Mouse (Mus musculus) ES-CJ7 (cell line): ENCODE data around the gene Atp13a2.

Source experiments
- DNase-seq: peaks from one replicate; pipeline ENCODE4 v3.0.0; 2011; ENCODE audit warnings: low read depth, low spot score

Gene Atp13a2

DNA sequence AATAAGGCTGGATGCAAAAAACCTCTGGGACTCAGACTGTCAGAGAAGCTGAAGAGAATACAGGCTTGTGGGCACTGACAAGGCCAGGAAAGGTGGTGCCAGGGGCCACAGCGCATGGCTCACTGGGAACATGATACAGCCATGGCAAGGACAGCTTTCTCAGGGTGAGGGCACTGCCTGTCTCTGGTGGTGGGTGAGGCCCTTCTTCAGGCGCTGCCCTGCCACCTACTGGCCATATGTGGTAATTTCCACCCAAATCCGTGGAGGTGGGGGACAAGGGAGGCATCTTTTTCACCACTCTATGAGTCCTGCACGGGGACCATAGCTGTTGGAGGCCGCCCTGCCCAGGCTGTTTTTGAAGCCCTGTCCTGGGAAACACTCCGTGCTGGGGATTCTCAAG, 45.1 kb downstream of the Atp13a2 start:
- DNase-seq: peak; percentile 58

DNA sequence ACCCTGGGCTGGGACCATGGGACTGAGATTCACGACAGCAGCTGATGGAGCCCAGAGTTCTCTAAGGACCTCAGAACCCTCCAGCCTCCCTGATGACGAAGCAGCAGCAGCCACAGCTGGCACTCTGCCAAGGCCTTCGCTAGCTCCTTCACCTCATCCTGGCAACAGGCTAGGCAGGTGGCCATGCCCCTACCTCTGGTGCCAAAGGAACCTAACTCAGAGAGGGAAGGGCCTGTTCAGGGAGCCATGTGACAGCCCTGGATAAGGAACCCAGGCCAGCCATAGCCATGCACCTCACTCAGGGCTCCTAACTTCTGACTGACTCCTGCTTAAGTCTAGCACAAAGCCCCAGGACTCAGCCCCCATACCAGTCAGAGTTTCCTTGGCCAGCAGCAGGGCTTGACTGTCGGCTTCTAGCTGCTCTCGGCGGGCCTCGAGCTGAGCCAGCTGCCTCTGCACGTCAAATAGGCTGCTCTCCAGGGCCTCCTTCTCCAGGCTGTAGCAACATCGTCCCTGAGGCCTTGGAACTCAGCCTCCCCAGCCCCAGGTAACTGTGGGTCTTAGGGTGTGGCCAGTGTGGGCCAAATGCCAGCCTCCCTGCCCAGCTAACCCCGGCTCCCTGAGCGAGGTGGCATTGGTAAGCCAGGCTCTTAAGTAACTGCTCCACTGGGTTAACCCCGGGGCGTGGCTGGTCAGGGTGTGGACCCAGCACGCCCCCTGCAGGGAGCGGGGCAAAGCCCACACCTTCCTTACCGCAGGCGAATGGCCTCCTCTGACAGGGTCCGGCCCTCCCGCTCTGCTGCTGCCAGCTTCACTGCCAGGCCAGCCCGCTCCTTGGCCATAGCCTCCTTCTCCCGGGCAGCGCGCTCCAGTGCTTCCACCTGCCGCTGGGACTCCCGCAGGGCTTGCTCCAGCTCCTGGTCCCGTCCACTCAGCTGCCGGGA, 47.2 kb downstream of the Atp13a2 start:
- no peak for DNase-seq

GRCm38 (mm10) chr4:141041117-141041516, 54.4 kb downstream of the Atp13a2 start:
- DNase-seq: peak; percentile 52

DNA sequence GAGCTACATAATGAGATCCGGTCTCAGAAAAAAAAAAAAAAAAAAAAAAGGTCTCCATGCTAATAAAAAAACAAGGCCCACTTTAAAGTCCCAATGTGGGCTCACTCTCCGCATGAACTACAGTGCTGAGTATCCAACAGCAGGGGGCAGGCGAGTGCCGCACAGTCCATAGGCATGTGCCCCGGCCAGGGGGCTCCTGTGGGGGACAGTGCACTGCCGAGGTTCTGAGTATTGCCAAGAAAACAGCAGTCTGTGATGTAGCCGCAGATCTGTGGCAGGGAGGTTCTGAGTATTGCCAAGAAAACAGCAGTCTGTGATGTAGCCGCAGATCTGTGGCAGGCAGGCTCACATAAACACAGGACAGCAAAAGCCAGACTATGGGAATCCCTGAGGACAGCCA, 58.1 kb downstream of the Atp13a2 start:
- peak; percentile 64 for DNase-seq

DNA sequence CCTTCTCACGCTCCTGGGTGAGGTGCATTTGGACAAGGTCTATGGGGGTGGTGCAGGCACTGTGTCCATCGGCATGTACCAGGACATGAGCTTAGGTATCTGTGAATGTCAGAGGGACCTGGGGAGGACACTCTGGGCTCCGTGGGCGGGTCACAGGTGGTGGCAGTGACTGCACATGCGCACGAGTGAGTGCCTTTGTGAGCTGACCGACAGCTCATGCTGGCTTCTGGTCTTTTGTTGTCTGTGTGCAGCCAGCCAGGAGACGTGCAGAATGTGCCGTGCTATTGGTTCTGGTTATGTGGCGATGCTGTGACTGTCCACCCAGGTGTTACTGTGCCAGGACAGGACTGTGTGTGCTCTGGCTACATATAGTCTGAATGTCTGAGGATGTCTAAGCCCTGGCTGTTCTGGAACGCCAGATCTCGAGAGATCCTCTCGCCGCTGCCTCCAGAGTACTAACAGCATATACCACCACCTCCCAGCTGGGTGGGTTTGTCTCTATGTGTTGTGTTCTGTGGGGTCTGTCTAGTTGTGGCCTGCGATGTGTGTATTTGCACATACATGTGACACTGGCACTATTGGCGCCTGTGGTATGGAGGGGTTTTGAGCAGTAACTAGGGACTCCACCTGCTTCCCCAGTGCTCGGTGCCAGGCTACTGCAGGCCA, 62.3 kb downstream of the Atp13a2 start:
- no peak for DNase-seq

- DNase-seq: no peak
These were observed 62.8 kb downstream of the Atp13a2 start for GRCm38 (mm10) chr4:141049476-141049835.

GRCm38 (mm10) chr4:141052442-141052841, 65.8 kb downstream of the Atp13a2 start:
- DNase-seq: no peak

DNA sequence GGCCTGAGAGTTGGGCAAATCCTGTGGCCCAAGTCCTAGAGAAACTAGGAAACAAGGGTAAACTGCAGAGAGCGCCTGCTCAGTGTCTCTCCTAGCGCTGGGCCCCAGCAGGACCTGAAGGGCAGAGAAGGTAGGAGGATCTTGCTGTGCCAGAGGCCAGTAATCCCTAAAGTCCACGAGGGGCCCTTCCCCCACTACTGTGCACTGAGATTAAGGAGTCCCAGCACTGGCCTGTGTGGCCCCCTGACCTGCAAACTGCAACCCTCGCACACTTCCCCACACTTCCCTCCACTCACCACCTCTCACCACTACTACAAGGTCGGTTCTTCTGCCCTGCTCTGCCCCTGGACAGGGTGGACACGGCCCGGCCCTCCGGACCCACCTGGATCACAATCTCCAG, 66.5 kb downstream of the Atp13a2 start:
- DNase-seq: no peak

DNA sequence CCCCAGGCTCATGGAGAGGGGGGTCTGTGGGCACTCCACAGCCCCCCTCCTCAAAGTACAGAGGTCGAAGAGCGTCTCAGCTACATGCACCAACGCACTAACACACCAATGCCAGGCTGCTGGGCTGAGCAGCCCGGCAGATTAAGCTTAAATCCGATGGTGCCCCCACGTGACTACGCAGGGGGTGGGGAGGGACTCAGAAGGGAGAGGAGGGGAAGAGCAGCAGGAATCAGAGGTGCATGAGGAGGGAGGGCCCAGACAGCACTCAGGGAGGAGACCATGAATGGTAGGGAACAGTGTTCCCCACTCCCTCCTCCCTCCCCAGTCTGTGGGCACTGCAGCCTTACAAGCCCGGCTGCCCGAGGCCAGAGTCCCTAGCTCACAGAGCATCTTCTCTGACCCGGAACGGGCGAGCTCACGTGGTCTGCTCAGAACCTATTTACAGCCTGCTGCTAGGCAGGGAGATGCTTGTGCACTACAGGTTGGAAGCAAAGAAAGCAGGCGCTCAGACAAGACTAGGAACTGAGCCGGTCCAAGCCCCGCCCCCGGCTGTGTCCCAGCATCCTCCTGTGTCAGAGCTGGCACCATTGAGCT, 67.0 kb downstream of the Atp13a2 start:
- peak; percentile 36 for DNase-seq
